In the genomic region with DNA sequence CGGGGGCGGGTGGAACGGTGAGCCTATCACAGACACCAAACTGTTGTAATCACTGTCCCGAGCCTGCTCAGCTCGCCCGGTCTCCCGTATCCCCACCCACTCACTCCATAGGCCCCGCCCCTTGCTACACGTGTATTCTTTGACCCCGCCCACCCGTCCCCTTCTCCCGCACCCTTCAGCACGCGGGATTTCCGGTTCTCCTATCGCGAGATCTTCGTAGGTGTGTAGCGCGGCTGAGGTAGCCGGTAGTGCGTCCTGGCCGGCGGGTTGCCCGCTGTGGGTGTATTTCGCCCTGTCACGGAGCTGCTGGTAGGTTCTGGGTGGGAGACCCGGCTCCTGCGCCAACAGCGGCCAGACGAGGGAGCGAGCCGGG, we compare ENCODE assay signal across 7 mouse cellular contexts. TPM values are rescaled to one million over a fixed set of nuclear protein-coding genes. Genes with fewer than 3 reads are reported as not detected.
DNase-seq lines count a peak whose midpoint lies in the region; ATAC-seq lines count a peak whose summit lies in the region.

TSS of gene Nmd3 (plus strand) at position 172 of the 373 bp plus-strand sequence.

- peaks cover 14% of the 10 kb centered on the region for H3K4me1 ChIP-seq in embryonic facial prominence, embryonic 12.5 days
- H3K4me1 ChIP-seq in limb, embryonic 11.5 days (ENCODE audit: control insufficient read depth, insufficient read depth, low read length): peaks cover 5% of the 10 kb centered on the region; the same call in 1 of the 2 replicates
- H3K4me1 ChIP-seq in midbrain, embryonic 14.5 days (ENCODE audit: control insufficient read depth, insufficient read depth, low read length): peaks cover 16% of the 10 kb centered on the region

- peak within 1 kb of the TSS; percentile 92 for H3K9ac ChIP-seq in embryonic facial prominence, embryonic 12.5 days
- H3K9ac ChIP-seq in limb, embryonic 11.5 days (ENCODE audit: low read length): peak within 1 kb of the TSS; percentile 77
- peak within 1 kb of the TSS; percentile 89 for H3K9ac ChIP-seq in midbrain, embryonic 14.5 days (replicated peaks; ENCODE audit: low read length)

- peak within 1 kb of the TSS; percentile 90 for H3K27ac ChIP-seq in embryonic facial prominence, embryonic 12.5 days
- peak within 1 kb of the TSS; percentile 70; the same call in 1 of the 2 replicates for H3K27ac ChIP-seq in limb, embryonic 11.5 days (replicated peaks; ENCODE audit: low read depth, low read length)
- peak within 1 kb of the TSS; percentile 90 for H3K27ac ChIP-seq in midbrain, embryonic 14.5 days (replicated peaks; ENCODE audit: low read depth, low read length)

- no peaks in the 10 kb centered on the region for H3K9me3 ChIP-seq in embryonic facial prominence, embryonic 12.5 days
- H3K9me3 ChIP-seq in limb, embryonic 11.5 days (ENCODE audit: control insufficient read depth, low read length): no peaks in the 10 kb centered on the region
- H3K9me3 ChIP-seq in midbrain, embryonic 14.5 days (ENCODE audit: control insufficient read depth, low read length): no peaks in the 10 kb centered on the region

- DNase-seq in adrenal gland, postnatal 25 days: peak; percentile 93
- DNase-seq in heart, adult 11 months: peak; percentile 99
- peak; percentile 88 for DNase-seq in kidney, adult 18-20 months
- peak; percentile 97 for DNase-seq in limb, embryonic 11.5 days (ENCODE audit: low spot score)
- peak; percentile 98 for DNase-seq in midbrain, embryonic 14.5 days
- peak; percentile 80 to 89 for DNase-seq in spleen, adult 18-20 months

- H3K4me2 ChIP-seq in embryonic facial prominence, embryonic 12.5 days (replicated peaks): peak within 1 kb of the TSS; percentile 81
- peak within 1 kb of the TSS; percentile 62 for H3K4me2 ChIP-seq in limb, embryonic 11.5 days (ENCODE audit: low read depth, severe bottlenecking)
- peak within 1 kb of the TSS; percentile 92 for H3K4me2 ChIP-seq in midbrain, embryonic 14.5 days (ENCODE audit: low read length)

- peak within 1 kb of the TSS; percentile 93 for H3K4me3 ChIP-seq in embryonic facial prominence, embryonic 12.5 days
- peak within 1 kb of the TSS; percentile 74 for H3K4me3 ChIP-seq in limb, embryonic 11.5 days (ENCODE audit: low read depth, low read length)
- peak within 1 kb of the TSS; percentile 91 for H3K4me3 ChIP-seq in midbrain, embryonic 14.5 days (replicated peaks; ENCODE audit: low read depth, low read length)

- no peaks in the 10 kb centered on the region for H3K36me3 ChIP-seq in embryonic facial prominence, embryonic 12.5 days
- no peaks in the 10 kb centered on the region for H3K36me3 ChIP-seq in limb, embryonic 11.5 days (ENCODE audit: control insufficient read depth, insufficient read depth, low read length)
- H3K36me3 ChIP-seq in midbrain, embryonic 14.5 days (ENCODE audit: control insufficient read depth, insufficient read depth, low read length): no peaks in the 10 kb centered on the region

- ATAC-seq in embryonic facial prominence, embryonic 12.5 days (ENCODE audit: insufficient number of reproducible peaks, insufficient read depth, low FRiP score, low TSS enrichment): peak; percentile 94
- peak; percentile 96 for ATAC-seq in limb, embryonic 11.5 days (ENCODE audit: insufficient number of reproducible peaks, low FRiP score, low TSS enrichment, low read depth)
- peak; percentile 97 for ATAC-seq in midbrain, embryonic 14.5 days (ENCODE audit: low FRiP score, low TSS enrichment)

- under 1% methylated on average over 33 of the region's 33 CpGs for WGBS in embryonic facial prominence, embryonic 12.5 days
- under 1% methylated on average over 33 of the region's 33 CpGs for WGBS in limb, embryonic 11.5 days
- WGBS in midbrain, embryonic 14.5 days: 0% methylated on average over 33 of the region's 33 CpGs

- H3K27me3 ChIP-seq in embryonic facial prominence, embryonic 12.5 days: no peaks in the 10 kb centered on the region
- no peaks in the 10 kb centered on the region for H3K27me3 ChIP-seq in limb, embryonic 11.5 days (ENCODE audit: control insufficient read depth, insufficient read depth, low read length)
- H3K27me3 ChIP-seq in midbrain, embryonic 14.5 days (ENCODE audit: control insufficient read depth, insufficient read depth, low read length): no peaks in the 10 kb centered on the region

RNA-seq across cellular contexts. Expression of gene Nmd3, which starts in this region (rescaled TPM):
- total RNA-seq in adrenal gland, postnatal 25 days (2021): 85.5 and 91.4 TPM in 2 replicates
- polyA plus RNA-seq in embryonic facial prominence, embryonic 12.5 days (2016; fragmentation: Nextera tagmentation; extraction: Ambion mirVana): 119 and 120 TPM in 2 replicates
- 140 and 145 TPM in 2 replicates for polyA plus RNA-seq in limb, embryonic 11.5 days (2014; fragmentation: Nextera tagmentation; extraction: Ambion mirVana)
- 99.6 and 107 TPM in 2 replicates for polyA plus RNA-seq in midbrain, embryonic 14.5 days (2014; fragmentation: Nextera tagmentation; extraction: Ambion mirVana)

Comparison
In these comparisons a context has a peak if more than half of its experiments do, and no peak if none do; other contexts are left out.
1. Peak in every context shown above with its lines: DNase-seq, ATAC-seq, H3K4me3 ChIP-seq and H3K27ac ChIP-seq.